Mouse (Mus musculus) cerebellum, postnatal 14 days (tissue): ENCODE data around the gene Golga4.

Source experiments
- DNase-seq, 2 experiments: peaks; one replicate each; pipeline ENCODE4 v3.0.0; 2021; ENCODE audit warnings: mixed read lengths in 2 of 2

The Golga4 gene

DNA sequence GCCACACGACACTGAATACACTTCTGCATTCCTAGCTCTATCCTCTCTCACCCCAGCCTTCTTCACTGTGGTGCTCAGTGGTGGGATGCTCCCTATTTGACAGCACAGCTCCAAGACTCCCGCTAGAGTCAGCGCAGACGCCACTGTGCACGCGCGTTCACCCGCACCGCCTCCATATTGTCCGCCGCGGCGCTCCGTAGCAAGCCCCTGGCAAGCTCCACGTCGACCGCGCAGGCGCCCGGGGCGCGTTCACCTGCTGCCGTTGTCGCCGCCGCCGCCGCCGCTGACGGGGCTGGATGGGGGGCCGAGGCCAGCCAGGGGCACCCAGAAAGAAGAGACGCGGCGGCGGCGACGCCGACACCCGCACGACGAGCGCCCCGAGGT, at the start of gene Golga4:
Gene Golga4 (plus strand): TSS at position 248 of the 384 bp plus-strand sequence.
- peak; percentile 93 to 96 for DNase-seq

DNA sequence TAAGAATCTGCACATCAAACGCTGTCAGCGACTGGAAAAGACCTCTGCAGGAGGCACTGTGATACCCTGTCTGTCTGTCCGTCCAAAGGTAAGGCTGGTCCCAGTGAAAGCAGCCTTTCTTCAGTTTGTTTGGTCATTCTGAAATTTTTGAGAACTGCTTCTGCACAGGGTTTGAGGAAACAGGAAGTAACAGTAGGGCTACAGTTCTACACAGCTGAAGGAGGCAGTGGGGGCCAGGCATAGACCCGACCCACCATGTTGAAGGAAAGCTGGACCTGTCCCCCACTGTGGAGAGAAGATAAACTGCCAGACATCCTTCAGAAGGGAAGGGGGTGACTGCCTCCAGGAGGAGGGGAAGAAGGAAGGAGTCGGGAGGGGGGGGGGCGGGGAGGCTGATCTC, 49.7 kb upstream of the Golga4 start:
- no peak for DNase-seq

DNA sequence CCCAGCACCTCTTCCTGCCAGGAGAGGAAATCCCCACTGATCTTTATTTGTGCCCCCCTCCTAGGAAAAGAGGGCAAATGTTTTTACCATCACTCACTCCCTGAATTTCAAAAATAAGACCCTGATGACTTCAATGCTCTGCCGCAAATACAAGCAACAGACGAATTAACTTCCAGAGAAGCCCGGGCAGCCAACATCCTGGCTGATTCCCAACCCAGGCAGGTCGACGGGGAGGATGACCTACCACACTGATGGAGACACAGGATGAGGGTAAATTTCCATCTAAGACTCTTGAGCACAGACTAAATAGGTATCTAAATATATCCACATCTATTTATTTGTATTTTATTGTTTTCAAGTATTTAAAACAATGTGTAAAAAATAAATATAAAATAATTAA, 48.0 kb upstream of the Golga4 start:
- peak; percentile 51 to 53 for DNase-seq

DNA sequence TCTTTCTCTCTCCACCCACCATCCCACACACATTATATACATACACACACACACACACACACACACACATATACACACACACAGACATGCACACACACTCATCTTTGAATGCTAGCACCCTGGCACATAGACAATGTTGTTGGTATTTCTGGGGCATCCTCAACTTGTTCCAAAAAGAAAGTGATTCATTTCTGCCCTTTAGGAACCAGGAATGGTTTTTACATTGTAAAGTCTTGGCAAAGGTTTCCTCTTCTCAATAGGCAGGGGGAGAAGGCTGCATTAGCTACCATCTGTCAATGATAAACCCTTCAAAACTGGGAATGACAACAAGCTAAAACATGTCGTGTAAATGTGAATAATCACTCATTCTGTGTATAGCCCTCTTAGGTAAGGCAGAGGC, 42.0 kb upstream of the Golga4 start:
- DNase-seq = no peak

DNA sequence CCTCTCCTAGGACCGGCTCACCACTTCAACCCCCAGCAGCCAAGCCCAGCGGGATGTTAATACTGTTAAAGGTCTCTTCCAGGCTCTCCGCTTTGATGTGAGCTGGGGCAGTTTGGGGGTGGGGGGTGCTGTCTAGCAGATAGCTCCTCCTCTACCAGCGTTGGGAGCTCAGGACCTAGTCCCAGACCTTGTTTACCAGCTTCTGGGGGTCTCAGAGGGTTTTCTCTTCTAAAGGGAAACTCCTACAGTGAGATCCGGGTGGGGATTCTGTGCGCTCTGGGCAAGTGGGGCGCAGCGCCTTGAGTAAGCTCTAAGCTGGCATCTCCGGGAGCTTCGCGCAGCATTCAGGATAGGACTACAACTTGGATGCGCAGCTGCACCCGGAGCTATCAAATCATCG, 37.8 kb upstream of the Golga4 start:
- DNase-seq = no peak

DNA sequence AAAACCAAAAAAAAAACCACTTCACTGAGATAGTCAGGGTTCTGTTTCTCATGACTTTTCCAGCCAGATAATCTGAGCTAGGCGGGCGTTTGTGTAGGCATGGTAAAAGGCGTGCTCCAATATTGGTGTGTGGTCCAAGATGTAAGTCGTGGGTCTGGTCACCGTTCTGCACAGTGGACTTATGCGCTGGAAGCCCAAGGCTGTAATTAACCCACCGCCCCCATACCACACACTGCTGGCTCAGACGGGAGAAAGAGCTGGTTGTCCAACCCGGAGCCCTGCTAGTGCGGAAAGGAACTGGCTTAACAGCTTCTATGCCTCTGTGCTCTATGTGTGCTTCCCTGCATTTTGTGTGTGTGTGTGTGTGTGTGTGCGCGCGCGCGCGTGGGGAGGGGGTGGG, 36.8 kb upstream of the Golga4 start:
- peak in 1 of 2 experiments; percentile 15 for DNase-seq

DNA sequence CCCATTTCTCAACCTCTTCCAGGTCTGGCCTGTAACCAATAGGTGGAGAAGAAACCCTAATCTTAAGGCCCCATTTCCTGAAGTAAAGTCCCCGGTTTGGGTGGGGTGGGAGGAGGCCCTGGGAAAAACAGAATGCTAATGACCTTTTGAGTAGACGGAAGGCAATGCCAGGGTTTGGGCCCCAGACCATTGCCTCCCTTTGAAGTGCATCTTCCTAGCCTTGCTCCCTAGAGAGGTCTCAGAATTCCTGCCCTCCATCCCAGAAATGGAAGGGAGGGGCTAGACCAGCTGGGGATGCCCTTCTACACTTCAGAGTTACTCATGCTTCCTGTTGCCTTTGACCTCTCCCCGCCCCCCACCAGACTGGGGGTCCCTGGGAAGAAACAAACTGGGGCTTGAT, 34.8 kb upstream of the Golga4 start:
- no peak for DNase-seq

DNA sequence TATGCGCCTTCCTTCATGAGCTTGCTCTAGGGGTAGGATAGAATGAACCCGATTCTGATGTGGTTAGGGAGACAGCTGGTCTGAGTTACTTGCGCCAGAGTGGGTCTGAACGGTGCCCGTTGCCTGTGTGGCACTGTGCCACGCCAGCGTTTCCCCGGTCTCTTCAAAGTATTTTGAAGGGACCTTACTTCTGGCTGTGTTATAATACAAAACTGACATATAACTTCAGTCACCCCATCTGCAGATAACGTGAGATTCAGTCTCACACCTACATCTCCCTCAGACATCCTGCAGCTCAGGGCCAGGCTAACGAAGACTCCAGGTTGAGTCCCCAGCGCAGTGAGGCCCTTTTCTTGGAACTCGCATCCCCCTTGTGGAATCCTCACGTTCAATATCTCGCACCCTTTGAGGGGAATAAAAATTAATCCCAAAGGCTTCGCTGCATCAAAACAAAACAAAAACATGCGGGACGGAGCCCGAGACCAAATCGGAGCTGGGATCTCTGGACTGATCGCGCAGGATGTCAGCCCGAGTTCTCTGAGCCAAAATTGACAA, 29.8 kb upstream of the Golga4 start:
- DNase-seq = peak; percentile 74 to 78

DNA sequence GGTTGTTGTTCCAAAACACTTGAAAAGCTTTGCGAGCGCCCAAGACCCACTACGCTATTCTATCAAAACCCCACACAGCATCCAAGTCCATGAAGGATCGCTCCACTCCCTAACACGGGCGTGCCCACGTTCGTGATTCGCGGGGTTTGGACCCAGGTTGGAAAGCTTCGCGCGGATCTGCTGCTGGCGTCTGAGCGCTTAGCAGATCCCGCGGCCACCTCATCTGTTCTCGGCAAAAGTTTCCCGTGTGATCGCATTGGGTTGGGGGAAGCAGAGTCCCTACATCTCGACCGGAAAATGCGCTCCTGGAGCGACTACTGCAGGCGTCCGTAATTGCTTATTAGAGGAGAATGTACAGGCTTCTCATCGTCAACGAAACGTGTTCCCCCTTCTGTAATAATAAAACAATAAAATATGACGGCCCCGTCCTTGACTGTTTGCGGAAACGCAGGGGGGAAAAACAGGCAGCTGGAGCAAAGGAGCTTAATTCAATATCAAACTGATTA, 29.2 kb upstream of the Golga4 start:
- peak; percentile 48 to 63 for DNase-seq

DNA sequence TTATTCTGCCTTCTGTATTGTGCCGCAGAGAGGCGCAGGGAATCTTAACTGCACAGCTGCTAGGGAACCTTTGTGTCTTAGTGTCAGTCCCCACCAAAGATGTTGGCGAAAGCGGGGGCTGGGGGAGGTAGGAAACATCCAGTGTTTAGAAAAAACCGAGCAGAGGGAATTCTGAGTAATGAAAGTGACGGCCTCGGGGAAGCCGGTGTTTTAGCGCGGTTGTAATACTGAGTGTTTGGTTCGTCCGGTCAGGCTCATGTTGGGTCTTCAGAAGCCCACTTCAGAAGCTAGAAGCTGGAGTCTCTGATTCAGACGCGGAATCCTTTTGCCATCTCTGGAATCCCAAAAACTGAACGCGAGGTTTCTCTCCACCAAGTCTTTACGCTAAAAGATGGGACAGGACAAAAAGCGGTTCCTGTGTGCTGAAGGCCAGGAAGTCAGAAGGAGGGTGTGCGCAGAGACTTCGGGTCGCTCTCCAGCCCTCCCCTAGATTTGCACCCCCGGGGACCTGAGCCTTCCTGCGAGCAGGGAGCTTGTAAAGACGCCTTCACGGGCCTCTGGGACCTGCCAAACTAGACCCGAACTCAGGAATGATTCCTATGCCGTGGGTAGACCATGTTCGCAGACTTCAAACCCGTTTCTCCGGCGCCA, 28.7 kb upstream of the Golga4 start:
- DNase-seq = no peak

DNA sequence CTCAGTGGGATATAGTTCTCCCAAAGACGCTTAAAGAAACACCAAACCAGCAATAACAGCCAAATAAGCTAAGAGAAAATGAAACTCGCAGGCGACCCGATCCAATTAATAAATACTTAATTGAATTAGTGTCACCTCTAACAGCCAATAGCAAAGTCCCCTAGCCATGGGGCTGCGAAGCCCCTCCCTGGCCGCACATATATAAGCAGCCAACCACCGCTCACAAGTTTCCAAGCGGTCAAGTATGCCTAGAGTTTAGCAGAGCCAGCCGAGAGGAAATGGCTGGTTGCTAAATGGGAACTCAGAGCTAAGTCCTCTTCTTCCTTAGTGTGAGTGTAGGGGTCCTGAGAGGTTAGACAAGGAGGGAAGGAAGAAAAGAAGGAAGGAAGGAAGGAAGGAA, 28.1 kb upstream of the Golga4 start, which contains the start of gene Eomes:
Gene Eomes (plus strand): TSS at position 252 of the 400 bp plus-strand sequence.
- peak; percentile 70 to 71 for DNase-seq

DNA sequence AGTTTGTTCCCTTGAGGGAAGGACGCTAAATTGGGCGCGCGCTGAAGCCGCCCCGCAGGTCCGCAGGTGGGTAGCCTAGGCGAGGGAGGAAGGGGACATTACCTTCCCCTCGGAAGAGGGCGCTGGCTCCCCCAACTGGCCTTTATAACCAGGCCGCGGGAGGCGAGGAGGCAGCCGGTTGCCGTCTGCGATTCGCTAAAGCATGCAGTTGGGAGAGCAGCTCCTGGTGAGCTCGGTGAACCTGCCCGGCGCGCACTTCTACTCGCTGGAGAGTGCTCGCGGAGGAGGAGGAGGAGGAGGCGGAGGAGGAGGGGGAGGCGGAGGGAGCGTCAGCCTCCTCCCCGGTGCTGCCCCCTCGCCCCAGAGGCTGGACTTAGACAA, 27.6 kb upstream of the Golga4 start:
- DNase-seq = peak; percentile 75 to 76

DNA sequence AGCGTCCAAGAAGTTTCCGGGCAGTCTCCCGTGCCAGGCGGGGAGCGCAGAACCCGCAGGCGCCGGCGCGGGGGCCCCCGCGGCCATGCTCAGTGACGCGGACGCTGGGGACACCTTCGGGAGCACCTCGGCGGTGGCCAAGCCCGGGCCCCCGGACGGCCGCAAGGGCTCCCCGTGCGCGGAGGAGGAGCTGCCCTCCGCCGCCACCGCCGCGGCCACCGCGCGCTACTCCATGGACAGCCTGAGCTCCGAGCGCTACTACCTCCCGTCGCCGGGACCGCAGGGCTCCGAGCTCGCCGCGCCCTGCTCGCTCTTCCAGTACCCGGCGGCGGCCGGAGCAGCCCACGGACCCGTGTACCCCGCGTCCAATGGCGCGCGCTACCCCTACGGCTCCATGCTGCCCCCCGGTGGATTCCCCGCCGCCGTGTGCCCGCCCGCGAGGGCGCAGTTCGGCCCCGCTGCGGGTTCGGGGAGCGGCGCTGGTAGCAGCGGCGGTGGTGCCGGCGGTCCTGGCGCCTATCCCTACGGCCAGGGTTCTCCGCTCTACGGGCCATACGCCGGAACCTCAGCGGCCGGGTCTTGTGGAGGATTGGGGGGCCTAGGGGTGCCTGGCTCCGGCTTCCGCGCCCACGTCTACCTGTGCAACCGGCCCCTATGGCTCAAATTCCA, 27.1 kb upstream of the Golga4 start:
- peak; percentile 78 to 82 for DNase-seq

DNA sequence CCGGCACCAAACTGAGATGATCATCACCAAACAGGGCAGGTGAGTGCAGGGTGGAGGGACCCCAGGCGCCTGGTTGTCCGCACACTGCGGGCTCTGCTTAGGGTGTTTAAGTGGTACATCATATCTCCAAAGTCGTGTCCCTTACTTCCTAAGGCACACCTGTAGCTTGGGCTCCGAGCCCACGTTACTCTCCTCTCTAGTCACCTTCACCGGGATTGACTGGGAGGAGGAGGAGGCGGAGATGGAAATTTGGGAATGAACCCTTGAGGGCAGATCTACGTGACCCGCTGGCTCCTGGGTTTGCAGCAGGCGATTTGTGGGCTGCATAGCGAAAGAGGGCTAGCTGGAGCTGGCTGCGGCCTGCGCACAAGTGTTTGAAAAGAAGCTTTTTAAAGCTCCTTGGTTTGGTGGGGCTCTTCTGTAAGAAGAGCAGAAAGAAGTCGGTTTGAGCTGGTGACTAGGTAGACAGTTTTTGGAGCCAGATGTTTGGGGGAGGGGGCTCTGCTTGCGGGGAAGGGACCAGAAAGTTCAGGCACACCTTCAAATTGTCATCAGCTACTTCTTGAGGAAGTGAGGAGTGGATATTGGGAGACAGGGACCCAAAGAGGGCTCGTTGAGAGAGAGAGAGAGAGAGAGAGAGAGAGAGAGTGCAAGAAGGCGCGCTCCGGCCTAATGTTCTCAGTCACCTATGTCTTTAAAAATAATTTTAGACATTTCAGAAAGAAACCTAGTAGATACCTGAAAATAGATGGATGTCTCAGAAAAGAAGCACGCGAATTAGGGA, 26.4 kb upstream of the Golga4 start:
- no peak for DNase-seq

DNA sequence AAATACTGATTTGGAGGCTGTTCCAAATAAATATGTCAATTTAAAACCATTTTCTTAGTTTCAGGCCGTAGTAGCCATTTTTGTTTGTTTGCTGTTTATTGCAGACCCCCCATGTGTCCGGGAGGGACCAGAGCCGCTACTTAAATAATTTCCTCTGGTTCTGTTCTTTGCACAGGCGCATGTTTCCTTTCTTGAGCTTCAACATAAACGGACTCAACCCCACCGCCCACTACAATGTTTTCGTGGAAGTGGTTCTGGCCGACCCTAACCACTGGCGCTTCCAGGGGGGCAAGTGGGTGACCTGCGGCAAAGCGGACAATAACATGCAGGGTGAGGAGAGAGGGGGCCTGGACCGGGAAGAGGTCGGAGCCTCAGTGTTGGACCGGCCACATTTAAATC, 25.8 kb upstream of the Golga4 start:
- DNase-seq = no peak

DNA sequence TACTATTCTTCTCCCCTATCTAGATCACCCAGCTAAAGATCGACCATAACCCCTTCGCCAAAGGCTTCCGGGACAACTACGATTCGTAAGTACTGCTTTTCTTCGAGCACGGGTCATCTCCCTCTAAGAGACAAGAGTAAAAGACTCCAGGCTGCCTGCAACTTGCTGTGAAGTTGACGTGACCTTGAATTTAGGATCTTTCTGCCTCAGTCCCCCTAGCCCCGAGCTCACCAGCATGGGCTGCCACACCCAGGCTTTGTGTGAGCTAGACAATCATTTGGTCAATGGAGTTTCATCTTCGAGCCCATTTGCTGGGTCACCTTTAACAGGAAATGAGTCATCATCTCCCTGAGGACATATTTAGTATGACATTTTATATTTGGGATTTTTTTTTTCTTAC, 23.9 kb upstream of the Golga4 start:
- no peak for DNase-seq

DNA sequence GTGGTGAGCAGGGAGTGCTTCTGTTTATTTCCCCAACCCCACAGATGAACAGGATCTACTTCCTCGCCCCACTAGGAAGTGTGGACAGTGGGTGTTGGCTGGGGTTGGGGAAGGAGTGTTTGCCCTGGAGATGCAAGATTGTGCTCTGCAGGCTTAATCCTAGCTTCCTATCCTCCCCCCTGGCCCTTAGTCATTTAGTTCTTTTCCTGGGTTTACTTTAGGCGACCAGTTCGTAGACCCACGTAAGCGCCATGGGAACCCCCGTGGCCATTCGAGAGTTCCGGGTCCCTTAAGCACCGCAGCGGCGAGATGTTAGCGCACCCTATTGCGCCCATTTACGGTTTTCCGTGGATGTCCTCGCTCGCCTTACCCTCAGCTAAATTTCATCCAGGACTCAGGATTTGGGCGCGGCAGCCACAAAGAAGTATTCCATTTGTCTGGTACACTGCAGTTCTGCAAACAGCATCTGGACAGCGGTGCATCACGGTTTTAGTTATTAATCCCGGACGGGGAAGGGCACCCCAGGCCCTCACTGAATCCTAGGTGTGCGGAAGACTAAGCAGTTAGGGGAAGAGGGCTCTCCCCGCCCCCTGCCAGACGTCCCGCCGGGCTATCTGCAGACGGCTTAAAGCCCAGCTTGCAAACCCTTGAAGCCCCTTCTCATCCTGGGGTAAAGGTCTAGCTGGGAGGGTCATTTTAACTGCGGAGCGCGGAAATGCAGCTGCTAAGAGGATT, 19.5 kb upstream of the Golga4 start:
- no peak for DNase-seq

DNA sequence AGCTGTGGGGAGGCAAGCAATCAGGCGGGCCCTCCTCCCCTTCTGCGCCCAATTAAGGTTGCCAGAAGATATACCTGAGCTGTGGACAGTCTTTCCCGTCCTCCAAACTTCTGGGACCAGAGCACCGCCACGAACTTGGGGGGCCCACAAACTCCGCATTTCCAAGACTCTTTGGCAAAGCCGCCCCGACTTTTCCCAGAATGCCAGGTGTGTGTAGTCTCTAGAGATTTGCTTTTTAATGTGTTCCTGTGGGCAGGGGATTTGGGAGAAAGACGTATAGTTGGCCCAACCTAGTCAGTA, 19.0 kb upstream of the Golga4 start:
- no peak for DNase-seq

DNA sequence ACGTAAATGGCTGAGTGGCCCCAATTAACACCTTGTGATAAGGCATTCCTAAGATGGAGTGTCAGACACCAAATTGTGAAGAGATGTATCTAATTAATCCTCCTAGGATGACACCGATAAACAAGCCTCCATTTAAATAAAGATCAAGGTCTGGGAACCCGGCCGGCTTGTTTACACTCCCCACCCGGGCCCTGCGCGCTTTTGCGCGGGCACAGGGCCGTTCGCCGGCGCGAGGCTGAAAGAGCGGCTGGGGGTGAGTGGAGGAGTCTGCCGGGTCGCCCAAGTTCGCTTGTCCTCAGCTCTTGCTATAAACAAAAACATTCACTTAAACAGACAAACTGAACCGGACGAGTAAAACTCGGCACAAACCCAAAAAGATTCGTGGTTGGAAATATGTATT, 18.4 kb upstream of the Golga4 start:
- peak in 1 of 2 experiments; percentile 55 for DNase-seq

DNA sequence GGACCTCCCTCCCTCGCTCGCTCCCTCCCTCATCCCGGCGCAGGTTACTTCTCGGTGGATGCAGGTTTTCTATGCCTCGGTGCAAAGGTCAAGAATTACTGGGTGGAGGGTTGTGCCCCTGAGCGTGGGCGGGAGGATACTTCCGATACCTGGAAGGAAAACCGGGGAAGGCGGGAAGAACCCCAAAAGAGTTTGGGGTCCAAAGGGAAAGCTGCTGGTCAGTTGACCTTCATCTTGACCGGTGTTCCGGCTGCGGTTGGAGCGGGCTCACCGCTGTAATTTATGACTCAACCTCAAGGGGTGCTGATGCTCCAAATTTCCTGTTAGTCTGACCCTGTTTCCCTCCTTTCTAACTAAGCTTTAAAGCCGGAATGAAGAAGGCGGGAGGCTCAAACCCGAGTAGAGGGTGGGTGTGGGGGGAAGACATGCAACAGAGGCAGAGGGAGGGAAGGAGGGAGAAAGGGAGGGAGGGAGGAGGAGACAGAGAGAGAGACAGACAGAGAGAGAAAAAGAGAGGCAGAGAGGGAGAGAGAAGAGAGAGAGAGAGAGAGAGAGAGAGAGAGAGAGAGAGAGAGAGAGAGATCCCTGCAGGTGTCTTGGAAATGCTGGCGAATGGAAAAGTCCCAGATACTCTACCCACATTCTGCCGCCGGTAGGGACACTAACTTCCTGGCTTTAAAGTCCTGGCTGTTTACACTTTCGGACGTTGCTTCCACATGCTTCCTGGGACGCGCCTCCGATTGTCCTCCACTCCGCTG, 17.8 kb upstream of the Golga4 start:
- peak; percentile 70 to 74 for DNase-seq

DNA sequence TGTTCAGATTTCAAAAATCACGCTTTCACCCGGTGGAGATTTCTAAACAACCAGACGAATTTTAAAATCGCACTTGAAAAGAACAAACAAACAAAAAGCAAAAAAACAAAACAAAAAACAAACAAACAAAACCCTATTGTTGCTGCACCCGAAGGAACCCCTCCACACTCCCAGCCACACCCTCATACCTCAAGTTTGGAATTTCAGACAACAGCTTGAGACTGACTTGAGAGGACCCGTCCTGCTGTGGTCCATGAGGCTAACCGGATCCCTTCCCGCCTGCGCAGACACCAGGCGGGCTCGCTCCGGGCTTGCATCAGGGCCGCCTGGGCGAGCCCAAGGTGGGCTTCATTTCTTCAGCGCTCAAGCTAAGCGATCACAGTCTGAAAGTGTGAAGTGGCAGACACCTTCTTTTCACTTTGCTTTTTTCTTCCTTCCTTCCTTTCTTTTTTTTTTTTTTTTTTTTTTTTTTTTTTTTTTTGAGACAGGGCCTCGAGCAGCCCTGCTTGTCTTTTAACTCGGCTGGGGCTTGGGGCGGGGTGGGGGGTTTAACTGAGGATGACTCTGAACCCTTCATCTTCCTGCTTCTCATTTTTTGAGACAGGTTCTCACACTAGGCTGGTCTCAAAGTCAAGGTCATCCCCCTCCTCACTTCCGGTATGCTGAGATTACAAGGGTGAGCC, 17.0 kb upstream of the Golga4 start:
- peak in 1 of 2 experiments; percentile 33 for DNase-seq
